Mouse (Mus musculus) MEL (cell line): Measurements from ENCODE around the gene Xpnpep2.

ENCODE experiments used
- CTCF ChIP-seq, 3 experiments: IDR thresholded peaks in 2 of 3; conservative IDR thresholded peaks in 1 of 3; 2 replicates each; pipeline ENCODE4 v1.5.1; 2011 to 2012; ENCODE audit warnings: low read length in 3 of 3, low read depth in 2 of 3, mild to moderate bottlenecking in 2 of 3, improper control_type of control experiment in 1 of 3, inconsistent platforms in 1 of 3, mixed read lengths in 1 of 3, moderate library complexity in 1 of 3; ENCODE audit not compliant: control insufficient read depth in 1 of 3, insufficient read depth in 1 of 3, poor library complexity in 1 of 3, severe bottlenecking in 1 of 3
- EP300 ChIP-seq, 2 experiments: IDR thresholded peaks; 2 replicates each; pipeline ENCODE4 v1.6.1; 2011; ENCODE audit warnings: improper control_type of control experiment in 2 of 2, low read length in 2 of 2, low read depth in 1 of 2, mild to moderate bottlenecking in 1 of 2
- GATA1 ChIP-seq: IDR thresholded peaks from 2 replicates; pipeline ENCODE4 v1.6.1; 2011; ENCODE audit warnings: low read depth, low read length, improper control_type of control experiment
- HCFC1 ChIP-seq: IDR thresholded peaks from 2 replicates; pipeline ENCODE4 v1.6.1; 2012; ENCODE audit warnings: low read depth, mild to moderate bottlenecking, inconsistent platforms, low read length, improper control_type of control experiment, moderate library complexity
- MAFK ChIP-seq: IDR thresholded peaks from 2 replicates; pipeline ENCODE4 v1.6.1; 2011; ENCODE audit warnings: low read depth, mild to moderate bottlenecking, low read length, improper control_type of control experiment, borderline replicate concordance
- MEF2A ChIP-seq: IDR thresholded peaks from 2 replicates; pipeline ENCODE4 v1.6.1; 2014; ENCODE audit warnings: low read depth, mild to moderate bottlenecking, inconsistent platforms, low read length, improper control_type of control experiment; ENCODE audit not compliant: poor library complexity, insufficient replicate concordance, severe bottlenecking; ENCODE audit errors: extremely low read depth
- POLR2A ChIP-seq, 2 experiments: IDR thresholded peaks; 2 replicates each; pipeline ENCODE4 v1.6.1; 2011 to 2012; ENCODE audit warnings: low read length in 2 of 2, mild to moderate bottlenecking in 2 of 2, control low read depth in 1 of 2, improper control_type of control experiment in 1 of 2, low read depth in 1 of 2, moderate library complexity in 1 of 2; ENCODE audit not compliant: control insufficient read depth in 1 of 2, insufficient read depth in 1 of 2, poor library complexity in 1 of 2
- POLR2AphosphoS5 ChIP-seq: IDR thresholded peaks from 2 replicates; pipeline ENCODE4 v1.6.1; 2012; ENCODE audit warnings: low read depth, borderline replicate concordance, mild to moderate bottlenecking, inconsistent platforms, low read length, moderate library complexity, mixed read lengths
- RCOR1 ChIP-seq: IDR thresholded peaks from 2 replicates; pipeline ENCODE4 v1.6.1; 2012; ENCODE audit warnings: low read depth, mild to moderate bottlenecking, inconsistent platforms, low read length, improper control_type of control experiment
- USF2 ChIP-seq, 2 experiments: IDR thresholded peaks; 2 replicates each; pipeline ENCODE4 v1.6.1; 2011 to 2012; ENCODE audit warnings: improper control_type of control experiment in 2 of 2, low read length in 2 of 2, borderline replicate concordance in 1 of 2, inconsistent platforms in 1 of 2, low read depth in 1 of 2, mild to moderate bottlenecking in 1 of 2; ENCODE audit not compliant: insufficient read depth in 1 of 2

- TF ChIP-seq POLR2A (IDR thresholded peaks at IDR 0.05; ENCODE audit: control insufficient read depth in 1 of 2, insufficient read depth in 1 of 2, low read depth in 1 of 2, low read length in 2 of 2, poor library complexity in 1 of 2) (no peak), HCFC1 (no peak), GATA1 (no peak), RCOR1 (no peak), MEF2A (no peak), CTCF (IDR thresholded peaks at IDR 0.05 in 2 of 3, conservative IDR thresholded peaks at IDR 0.05 in 1 of 3; ENCODE audit: control insufficient read depth in 1 of 3, insufficient read depth in 1 of 3, low read depth in 2 of 3, low read length in 3 of 3, poor library complexity in 1 of 3, severe bottlenecking in 1 of 3) (no peak), MAFK (no peak), USF2 (IDR thresholded peaks at IDR 0.05; ENCODE audit: borderline replicate concordance in 1 of 2, insufficient read depth in 1 of 2, low read depth in 1 of 2, low read length in 2 of 2) (no peak), EP300 (IDR thresholded peaks at IDR 0.05; ENCODE audit: low read depth in 1 of 2, low read length in 2 of 2) (no peak), POLR2AphosphoS5 (no peak)
Measured at GRCm38 (mm10) chrX:48136935-48137334, 28.4 kb downstream of the Xpnpep2 start.
